Mouse (Mus musculus) heart, postnatal 4 days (tissue): ENCODE results near the gene Gm21616. TPM values are rescaled to one million over a fixed set of nuclear protein-coding genes. Genes with fewer than 3 reads are reported as not detected.
"Not testable (repeated sequence)": the region's sequence is repeated elsewhere in the genome, so short reads cannot be mapped to it uniquely, and the experiment has no call there.

Experiments used
- DNase-seq: peaks from one replicate; pipeline ENCODE4 v3.0.0; 2021
- total RNA-seq, 2 experiments: library from RNA; stranded (reverse); gene quantifications; 2 replicates each; pipeline ENCODE4 v1.2.3; 2021

Gene Gm21616
- total RNA-seq: not detected

- not testable (repeated sequence) for DNase-seq
Observed at GRCm38 (mm10) chrX:125435242-125435641, at the start of gene Gm21616. TSS of gene Gm21616 (plus strand) at chrX:125435542.
